Mouse (Mus musculus) urinary bladder, postnatal 36 days (tissue): ENCODE results near the gene Thrsp.

Experiments
- DNase-seq, 2 experiments: peaks; one replicate each; pipeline ENCODE4 v3.0.0; 2022; ENCODE audit warnings: low spot score in 2 of 2, mixed read lengths in 1 of 2

The Thrsp gene

GRCm38 (mm10) chr7:97379304-97379703, 38.2 kb downstream of the Thrsp start:
- DNase-seq, result no peak

- DNase-seq, result no peak
These were observed 41.6 kb downstream of the Thrsp start for GRCm38 (mm10) chr7:97375906-97376305.

DNA sequence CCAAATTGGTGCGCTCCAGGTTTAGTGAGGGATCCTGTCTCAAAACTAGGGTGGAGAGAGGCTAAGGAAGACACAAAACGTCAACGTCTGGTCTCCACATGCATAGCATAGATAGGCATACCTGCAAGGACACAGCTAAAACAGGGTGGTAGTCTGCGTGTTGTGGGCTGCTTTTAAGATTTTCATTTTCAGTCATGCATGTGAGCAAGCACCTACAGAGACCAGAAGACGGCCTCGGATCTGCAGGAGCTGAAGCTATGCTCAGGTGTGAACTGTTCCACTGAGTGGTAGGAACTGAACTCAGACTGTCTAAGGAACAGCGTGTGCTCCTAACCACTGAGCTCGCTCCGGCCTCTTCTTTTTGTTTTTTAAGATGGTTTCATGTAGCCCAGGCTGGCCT, 42.4 kb downstream of the Thrsp start:
- DNase-seq, result no peak

GRCm38 (mm10) chr7:97365887-97366286, 51.6 kb downstream of the Thrsp start:
- DNase-seq, result no peak
